ENCODE assay signal across 10 mouse cellular contexts in the genomic region with DNA sequence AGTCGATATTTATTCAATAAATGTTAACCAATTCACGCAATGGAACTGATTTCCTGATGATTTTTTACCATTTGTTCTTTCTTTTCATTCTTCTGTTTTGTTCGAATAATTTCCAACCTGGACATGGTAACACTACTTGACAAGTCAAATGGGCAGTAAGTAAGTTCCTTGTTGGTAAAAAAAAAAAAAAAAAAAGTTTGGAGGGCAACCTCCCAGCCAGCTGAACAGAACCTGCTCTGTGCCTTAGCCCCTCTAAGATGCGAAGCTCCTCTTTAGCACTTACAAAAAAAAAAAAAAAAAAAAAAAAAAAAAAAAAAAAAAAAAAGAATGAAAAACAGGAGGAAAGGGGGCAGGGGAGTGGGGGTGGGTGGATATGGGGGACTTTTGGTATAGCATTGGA.
DNase-seq lines count a peak whose midpoint lies in the region; ATAC-seq and TF ChIP-seq lines count a peak whose summit lies in the region.
"Had no signal": no experiment of that assay in that cellular context is flagged by ENCODE, and none has a peak within 500 bp of the region (broad histone marks: within the 10 kb centered on the region; RNA-seq: fewer than 3 reads in every experiment).

No protein-coding gene starts in this region.

- peak overlapping the region; percentile 31 for H3K4me2 ChIP-seq in forebrain, postnatal 0 days (ENCODE audit: low read depth)
- peak overlapping the region; percentile 43 for H3K4me2 ChIP-seq in midbrain, embryonic 13.5 days (replicated peaks)

- in situ Hi-C loops in ES-E14 (cut with MboI; ENCODE audit: low sequenced_read_pairs in 2 of 2, unreplicated experiment in 2 of 2): no loop called here

- DNase-seq in ES-E14 (ENCODE audit: low read depth, low spot score): no peak
- DNase-seq in Muller cell, postnatal 12 days (ENCODE audit: inconsistent ontology term): peak; percentile 3
- DNase-seq in forebrain, postnatal 0 days: no peak
- no peak for DNase-seq in kidney, adult 18-20 months
- DNase-seq: cerebellum, adult 2 months; right cerebral cortex, postnatal 14 days had no signal

- no peaks in the 10 kb centered on the region for H3K9me3 ChIP-seq in ES-E14 (ENCODE audit: control insufficient read depth, insufficient read depth, low read depth, low read length)
- 0 out of 2 replicates have a peak, but pooled peaks cover 3% of the 10 kb centered on the region for H3K9me3 ChIP-seq in forebrain, postnatal 0 days (ENCODE audit: low read length)
- 0 out of 2 replicates have a peak, but pooled peaks cover 4% of the 10 kb centered on the region for H3K9me3 ChIP-seq in midbrain, embryonic 13.5 days

- no peak overlapping the region for H3K27ac ChIP-seq in ES-E14 (ENCODE audit: insufficient read depth, low read depth, low read length, poor library complexity, severe bottlenecking)
- no peak overlapping the region for H3K27ac ChIP-seq in forebrain, postnatal 0 days (ENCODE audit: low read depth, low read length)
- 0 out of 2 replicates have a peak overlapping the region, but pooled peaks have one; percentile 12 for H3K27ac ChIP-seq in midbrain, embryonic 13.5 days

- H3K27me3 ChIP-seq in forebrain, postnatal 0 days (ENCODE audit: insufficient read depth, low read length): no peaks in the 10 kb centered on the region
- H3K27me3 ChIP-seq in midbrain, embryonic 13.5 days: peaks cover 6% of the 10 kb centered on the region; the same call in 1 of the 2 replicates

- peaks cover 0 to 2% of the 10 kb centered on the region in 2 experiments; a peak in 1 of 4 replicates for H3K4me1 ChIP-seq in ES-E14 (ENCODE audit: control insufficient read depth in 2 of 2, insufficient read depth in 2 of 2, low read length in 2 of 2, poor library complexity in 1 of 2)
- no peaks in the 10 kb centered on the region for H3K4me1 ChIP-seq in forebrain, postnatal 0 days (ENCODE audit: insufficient read depth)
- H3K4me1 ChIP-seq in midbrain, embryonic 13.5 days (replicated peaks): peaks cover 18% of the 10 kb centered on the region

- no peak for ATAC-seq in forebrain, postnatal 0 days
- ATAC-seq in midbrain, embryonic 13.5 days: no peak
- no peak for ATAC-seq in CD4-positive, CD25-positive, alpha-beta regulatory T cell, adult 4 months
- no peak for ATAC-seq in activated CD4-positive, CD25-positive, alpha-beta regulatory T cell, adult 4 months
- ATAC-seq: intestine, embryonic 16.5 days had no signal

- H3K9ac ChIP-seq in ES-E14 (ENCODE audit: insufficient read depth, low read depth, low read length, poor library complexity, severe bottlenecking): no peak overlapping the region
- H3K9ac ChIP-seq in forebrain, postnatal 0 days: peak overlapping the region; percentile 6; the same call in 1 of the 2 replicates
- 0 out of 2 replicates have a peak overlapping the region, but pooled peaks have one; percentile 3 for H3K9ac ChIP-seq in midbrain, embryonic 13.5 days (replicated peaks)

- 15% methylated on average over 4 of the region's 4 CpGs for WGBS in forebrain, postnatal 0 days
- 18% methylated on average over 4 of the region's 4 CpGs for WGBS in midbrain, embryonic 13.5 days

- H3K36me3 ChIP-seq in ES-E14 (ENCODE audit: control insufficient read depth, insufficient read depth, low read length, poor library complexity, severe bottlenecking): no peaks in the 10 kb centered on the region; the same call in 1 of the 2 replicates
- no peaks in the 10 kb centered on the region for H3K36me3 ChIP-seq in forebrain, postnatal 0 days (ENCODE audit: insufficient read depth)
- H3K36me3 ChIP-seq in midbrain, embryonic 13.5 days: no peaks in the 10 kb centered on the region

- no peak for TF ChIP-seq CTCF in forebrain, postnatal 0 days (IDR thresholded peaks at IDR 0.05; ENCODE audit: low read depth)

- H3K4me3 ChIP-seq in ES-E14 (ENCODE audit: insufficient read depth in 1 of 2, low read depth in 1 of 2, low read length in 2 of 2, poor library complexity in 1 of 2, severe bottlenecking in 1 of 2): no peak overlapping the region
- peak overlapping the region; percentile 21 for H3K4me3 ChIP-seq in forebrain, postnatal 0 days (ENCODE audit: low read depth, low read length)
- H3K4me3 ChIP-seq in midbrain, embryonic 13.5 days (replicated peaks): peak overlapping the region; percentile 16

TF ChIP-seq in ES-E14, 5 proteins besides CTCF, POLR2A, EP300 and RAD21:
- TF ChIP-seq ZNF384 (IDR thresholded peaks at IDR 0.05; ENCODE audit: low read depth, low read length) (peak; percentile 35; the same call in 1 of the 2 replicates), MAFK (IDR thresholded peaks at IDR 0.05; ENCODE audit: insufficient read depth, low read depth, low read length) (no peak)
TF ChIP-seq in ES-E14: peak in this region for 1.

Comparison
In these comparisons a context has a peak if more than half of its experiments do, and no peak if none do; other contexts are left out.
1. H3K4me3 ChIP-seq: peak in forebrain, postnatal 0 days (single experiment) and midbrain, embryonic 13.5 days (single experiment); none in ES-E14 (0 of 2).